Mouse (Mus musculus) kidney, adult 2 months (tissue): ENCODE data around the gene Adamts18. TPM values are rescaled to one million over a fixed set of nuclear protein-coding genes. Genes with fewer than 3 reads are reported as not detected.

Experiments used
- DNase-seq: peaks from one replicate; pipeline ENCODE4 v3.0.0; 2021
- H3K27ac ChIP-seq: fragments of 200-500 bp; 2 replicates; pipeline ENCODE4 v1.5.1; 2012; ENCODE audit warnings: low read depth, low read length, control low read depth, inconsistent platforms; ENCODE audit not compliant: insufficient read depth
- H3K27me3 ChIP-seq: fragments of 200-500 bp; replicated peaks from 2 replicates; pipeline ENCODE4 v1.6.1; 2012; ENCODE audit warnings: mild to moderate bottlenecking, moderate library complexity, low read length, inconsistent platforms; ENCODE audit not compliant: control insufficient read depth, insufficient read depth
- H3K36me3 ChIP-seq: fragments of 200-500 bp; 2 replicates; pipeline ENCODE4 v1.6.1; 2012; ENCODE audit warnings: mild to moderate bottlenecking, moderate library complexity, low read length, inconsistent platforms; ENCODE audit not compliant: control insufficient read depth, insufficient read depth
- H3K4me1 ChIP-seq: fragments of 200-500 bp; 2 replicates; pipeline ENCODE4 v1.6.1; 2011; ENCODE audit warnings: low read length; ENCODE audit not compliant: control insufficient read depth, insufficient read depth
- H3K4me3 ChIP-seq: fragments of 200-500 bp; 2 replicates; pipeline ENCODE4 v1.5.1; 2011; ENCODE audit warnings: mild to moderate bottlenecking, low read depth, low read length, control low read depth; ENCODE audit not compliant: insufficient read depth
- CTCF ChIP-seq: fragments of 200-500 bp; conservative IDR thresholded peaks from 2 replicates; pipeline ENCODE4 v1.5.1; 2011; ENCODE audit warnings: low read depth, mild to moderate bottlenecking, control low read depth, low read length, moderate library complexity, mixed read lengths; ENCODE audit not compliant: insufficient read depth, insufficient read length
- POLR2A ChIP-seq: fragments of 200-500 bp; IDR thresholded peaks from one replicate; pipeline ENCODE4 v1.6.1; 2011; ENCODE audit warnings: low read depth, low read length, control low read depth
- WGBS: fragments of 180-500 bp; shearing (Covaris S2); methylation state at CpG from one replicate; pipeline ENCODE4 v1.1.7; 2018; 5-methylcytosine and 5-hydroxymethylcytosine counted together
- polyA plus RNA-seq: library from polyadenylated mRNA; depleted of rRNA; stranded (reverse); fragments of >200 nt; gene quantifications from 2 replicates; pipeline ENCODE4 v1.2.3, GENCODE M21; 2012

Gene Adamts18
- polyA plus RNA-seq, 1 experiment, result not detected

GRCm38 (mm10) chr8:113878411-113879006 is 30.0 kb upstream of the Adamts18 start:
- Histone ChIP-seq H3K27me3 (no peaks in the 10 kb centered on the region), H3K4me1 (no peaks in the 10 kb centered on the region), H3K36me3 (no peaks in the 10 kb centered on the region), H3K27ac (no peak overlapping the region), H3K4me3 (no peak overlapping the region)
- WGBS, result 80% methylated on average over 3 of the region's 3 CpGs
- TF ChIP-seq CTCF, result no peak
- TF ChIP-seq POLR2A, result no peak
- no peak for DNase-seq

DNA sequence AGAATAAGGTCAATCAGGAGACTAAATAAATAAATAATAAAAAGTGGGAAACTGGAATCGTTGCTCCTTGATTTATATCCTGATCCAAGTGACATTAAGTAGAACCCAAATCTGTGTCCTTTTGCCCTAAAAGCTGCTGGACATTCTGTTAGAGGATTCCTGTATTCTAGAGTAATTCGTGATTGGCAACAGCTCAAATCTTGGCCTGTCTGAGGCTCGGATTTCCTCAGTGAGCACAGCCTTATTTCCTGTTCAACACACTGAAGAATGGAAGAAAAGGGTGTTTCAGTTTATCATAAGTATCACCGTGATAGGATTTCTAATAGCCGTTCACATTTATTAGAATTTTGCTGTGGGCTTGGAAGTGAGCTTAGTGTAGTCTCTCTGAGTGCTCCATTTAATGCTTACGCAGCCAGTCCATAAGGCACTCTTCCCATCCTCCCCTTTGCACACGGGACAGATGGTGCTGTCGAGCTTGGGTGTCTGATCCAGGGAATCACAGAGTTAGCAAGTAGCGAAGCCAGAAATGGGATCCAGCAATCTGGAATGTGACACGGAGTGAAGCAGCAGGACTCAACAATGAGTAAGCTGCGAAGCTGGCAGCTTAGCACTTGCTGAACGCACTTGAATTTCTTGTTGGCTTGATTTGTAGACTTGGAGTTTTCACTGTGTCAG is 25.0 kb upstream of the Adamts18 start:
- WGBS, result 64% methylated on average over 12 of the region's 12 CpGs
- Histone ChIP-seq H3K27ac (no peak overlapping the region), H3K4me1 (no peaks in the 10 kb centered on the region), H3K4me3 (no peak overlapping the region), H3K27me3 (no peaks in the 10 kb centered on the region; the same call in 1 of the 2 replicates), H3K36me3 (no peaks in the 10 kb centered on the region)
- TF ChIP-seq POLR2A, result no peak
- no peak for TF ChIP-seq CTCF
- no peak for DNase-seq

DNA sequence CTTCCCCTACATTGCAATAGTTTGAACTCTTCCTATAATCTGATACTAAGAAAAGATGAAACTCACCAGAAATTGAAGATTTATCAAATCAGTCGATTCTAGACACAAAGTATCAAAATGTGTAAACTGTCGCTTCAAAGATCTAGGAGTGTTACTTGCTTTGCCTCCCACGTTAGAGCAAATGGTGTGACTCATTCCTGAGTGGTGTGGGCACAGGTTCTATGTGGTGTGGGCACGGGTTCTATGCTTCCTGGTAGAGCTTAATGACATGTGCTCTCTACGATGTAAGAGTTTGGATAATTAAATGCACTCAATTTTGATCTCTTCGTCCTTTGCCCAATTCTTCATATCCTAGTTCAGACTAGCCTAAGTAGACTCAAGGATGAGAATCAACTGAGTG is 23.9 kb upstream of the Adamts18 start:
- TF ChIP-seq POLR2A (no peak), CTCF (no peak)
- no peak overlapping the region for H3K27ac ChIP-seq
- H3K4me3 ChIP-seq, result no peak overlapping the region
- H3K27me3 ChIP-seq, result no peaks in the 10 kb centered on the region; the same call in 1 of the 2 replicates
- 88% methylated on average over 6 of the region's 6 CpGs for WGBS
- no peaks in the 10 kb centered on the region for H3K36me3 ChIP-seq
- H3K4me1 ChIP-seq, result no peaks in the 10 kb centered on the region
- no peak for DNase-seq

- Histone ChIP-seq H3K27ac (no peak overlapping the region), H3K36me3 (no peaks in the 10 kb centered on the region), H3K27me3 (no peaks in the 10 kb centered on the region; the same call in 1 of the 2 replicates), H3K4me3 (no peak overlapping the region), H3K4me1 (no peaks in the 10 kb centered on the region)
- 84% methylated on average over 4 of the region's 4 CpGs for WGBS
- TF ChIP-seq CTCF (no peak), POLR2A (no peak)
- no peak for DNase-seq
These were observed 18.0 kb upstream of the Adamts18 start for GRCm38 (mm10) chr8:113866530-113866929.

DNA sequence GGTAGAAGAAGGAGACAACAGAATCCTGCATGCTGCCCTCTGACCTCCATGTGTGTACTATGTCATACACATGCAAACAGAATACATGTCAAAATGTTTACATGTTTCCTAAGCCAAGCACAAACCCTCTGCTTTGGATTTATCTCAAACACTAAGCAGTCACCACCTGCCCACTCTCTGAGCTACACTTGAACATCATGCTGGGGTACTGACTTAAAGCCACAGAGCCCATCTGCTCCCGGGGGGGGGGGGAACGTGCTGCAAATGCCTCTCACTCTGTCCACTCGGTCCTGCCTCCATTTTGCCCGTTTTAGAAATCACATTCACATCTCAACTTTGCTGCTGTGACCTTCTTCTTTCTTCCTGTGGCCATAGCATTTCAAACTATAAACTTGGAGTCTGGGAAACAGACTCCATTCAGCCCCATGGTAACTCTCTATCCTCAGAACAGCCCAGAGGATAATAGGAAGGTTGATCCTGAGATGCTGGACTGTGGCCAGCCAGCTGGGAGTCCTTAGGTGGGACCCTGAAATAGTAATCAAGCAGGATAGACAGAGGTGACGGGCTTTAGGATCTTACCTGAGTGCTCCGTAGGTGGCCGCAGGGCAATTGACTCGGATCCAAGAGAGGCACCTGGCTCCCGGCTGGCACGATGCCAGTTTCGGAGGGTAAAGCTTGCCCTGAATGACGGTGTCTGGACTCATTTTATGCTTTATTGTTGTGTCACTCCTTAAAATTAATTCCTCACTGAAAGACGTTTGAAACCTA is 17.0 kb upstream of the Adamts18 start:
- TF ChIP-seq POLR2A (no peak), CTCF (no peak)
- Histone ChIP-seq H3K4me1 (no peaks in the 10 kb centered on the region), H3K36me3 (no peaks in the 10 kb centered on the region), H3K27me3 (no peaks in the 10 kb centered on the region; the same call in 1 of the 2 replicates), H3K27ac (no peak overlapping the region), H3K4me3 (no peak overlapping the region)
- WGBS, result 38% methylated on average over 13 of the region's 13 CpGs
- peak; percentile 33 for DNase-seq

DNA sequence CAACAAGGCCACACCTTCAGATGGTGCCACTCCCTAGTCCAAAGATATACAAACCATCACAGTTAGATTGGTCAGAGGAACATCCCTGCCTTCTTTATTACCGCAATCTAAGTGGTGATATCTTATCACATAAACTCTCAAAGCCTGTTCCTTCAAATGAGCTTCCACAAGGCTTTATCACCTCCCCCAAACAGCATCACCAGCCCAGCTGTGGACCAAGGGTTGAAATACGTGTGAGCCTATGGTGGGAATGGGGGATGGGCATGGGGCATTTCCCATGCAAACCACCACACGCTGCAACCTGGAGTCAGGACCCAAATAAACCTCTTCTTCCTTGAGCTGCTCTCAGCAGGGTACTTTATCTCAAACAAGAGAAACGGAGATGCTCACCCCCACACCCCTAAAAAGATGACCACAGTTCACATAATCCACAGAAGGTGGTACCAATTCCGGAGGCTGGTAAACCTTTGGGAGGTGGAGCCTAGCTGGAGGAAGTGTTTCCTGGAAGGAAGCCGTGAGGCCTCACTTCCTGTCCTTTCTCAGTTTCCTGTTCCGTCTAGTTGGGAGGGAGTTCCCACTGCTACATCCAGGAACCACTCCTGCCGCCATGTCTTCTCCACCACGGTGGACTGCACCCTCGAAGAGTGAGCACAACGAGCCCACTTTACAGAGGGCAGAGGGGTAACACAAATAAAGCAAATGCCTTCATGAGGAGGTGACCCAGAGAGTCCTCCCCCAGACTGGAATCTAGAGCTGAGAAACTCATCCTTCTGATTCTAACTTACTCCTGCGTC is 11.5 kb upstream of the Adamts18 start:
- Histone ChIP-seq H3K4me3 (no peak overlapping the region), H3K27me3 (no peaks in the 10 kb centered on the region), H3K4me1 (no peaks in the 10 kb centered on the region), H3K36me3 (no peaks in the 10 kb centered on the region), H3K27ac (no peak overlapping the region)
- DNase-seq, result no peak
- TF ChIP-seq CTCF, result no peak
- no peak for TF ChIP-seq POLR2A
- 85% methylated on average over 12 of the region's 12 CpGs for WGBS
